Mouse (Mus musculus) heart, adult 11 months (tissue): Measurements from ENCODE around the gene Wdr83os.
A peak's percentile ranks its signal among the peaks of the same experiment; 100 is the strongest.

Experiments used
- DNase-seq: peaks from one replicate; pipeline ENCODE4 v3.0.0; 2022

Gene Wdr83os

DNA sequence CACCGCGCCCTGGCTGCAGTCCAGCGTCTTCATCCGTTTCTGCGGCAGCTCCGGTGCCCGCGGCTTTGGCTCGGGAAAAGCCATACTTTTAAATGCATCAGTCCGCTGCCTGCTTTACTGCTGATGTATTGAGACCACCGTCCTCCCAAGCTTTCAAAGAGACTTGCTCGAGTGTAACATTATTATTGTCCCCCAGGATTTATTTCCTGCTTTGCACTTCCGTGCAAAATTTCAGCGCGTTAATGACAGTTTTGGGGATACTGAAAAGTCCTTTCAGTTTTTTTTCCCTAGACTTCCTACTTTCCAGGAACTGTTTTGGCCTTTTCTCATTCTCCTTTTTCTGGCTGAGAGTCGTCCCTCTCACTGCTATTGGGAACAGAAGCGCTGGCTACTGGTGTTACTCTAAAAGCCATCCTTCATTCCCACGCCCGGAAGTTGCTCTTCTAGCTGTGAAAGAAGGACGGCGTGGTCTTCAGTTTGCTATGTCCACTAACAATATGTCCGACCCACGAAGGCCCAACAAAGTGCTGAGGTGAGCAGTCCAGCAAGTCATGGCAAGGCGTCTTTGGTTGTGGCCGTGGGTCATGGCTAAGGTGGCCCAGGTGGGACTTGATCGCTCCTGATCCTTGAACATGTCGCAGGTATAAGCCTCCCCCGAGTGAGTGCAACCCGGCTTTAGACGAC, at the start of gene Wdr83os:
Wdr83os (plus strand) TSS at position 209 of the 684 bp plus-strand sequence.
- DNase-seq = no peak

- no peak for DNase-seq
These were observed 47.8 kb upstream of the Wdr83os start for GRCm38 (mm10) chr8:85032622-85033311.

GRCm38 (mm10) chr8:85033867-85034266, 46.7 kb upstream of the Wdr83os start:
- no peak for DNase-seq

DNA sequence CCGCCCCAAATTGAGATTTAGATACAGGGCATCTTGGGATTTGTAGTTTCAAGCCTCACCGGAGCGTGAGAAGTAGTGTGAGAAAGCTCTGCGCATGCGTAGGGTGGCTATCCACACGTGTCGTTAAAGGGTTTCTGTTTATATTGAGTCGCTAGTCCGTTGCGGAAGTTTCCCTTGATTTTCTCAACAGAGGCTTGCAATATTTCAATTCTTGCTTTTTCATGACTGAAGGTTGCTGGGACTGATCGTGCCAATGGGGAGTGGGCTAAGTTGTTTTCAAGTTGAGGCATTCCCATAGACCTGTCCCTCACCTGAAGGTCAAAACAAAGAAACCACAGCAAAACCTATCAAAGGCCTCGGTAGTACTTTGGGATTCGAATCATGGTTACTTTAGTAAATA, 45.8 kb upstream of the Wdr83os start:
- peak; percentile 97 for DNase-seq

GRCm38 (mm10) chr8:85035165-85035727, 45.3 kb upstream of the Wdr83os start:
- DNase-seq = no peak

GRCm38 (mm10) chr8:85035728-85036310, 44.7 kb upstream of the Wdr83os start:
- peak; percentile 94 for DNase-seq

DNA sequence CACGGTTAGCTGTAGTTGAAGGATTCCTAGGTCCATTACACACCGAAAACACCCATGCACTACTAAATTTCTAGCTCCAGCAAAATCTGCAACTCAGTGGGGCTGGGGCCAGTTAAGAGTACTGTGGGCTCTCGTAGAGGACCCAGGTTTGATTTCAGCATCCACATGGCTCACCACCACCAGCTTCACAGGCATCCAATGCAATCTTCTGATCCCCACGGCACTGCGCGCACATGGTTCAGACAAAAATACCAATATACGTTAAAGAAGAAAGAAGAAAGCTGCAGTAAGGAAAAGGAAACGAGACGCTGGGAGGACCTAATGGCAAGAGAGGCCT, 44.2 kb upstream of the Wdr83os start:
- no peak for DNase-seq

GRCm38 (mm10) chr8:85036718-85037365, 43.7 kb upstream of the Wdr83os start, which contains the start of gene Tnpo2:
Gene Tnpo2, plus strand, starts transcription at chr8:85036915.
- peak; percentile 99 for DNase-seq

- no peak for DNase-seq
These were observed 43.2 kb upstream of the Wdr83os start for GRCm38 (mm10) chr8:85037366-85037680.

- peak; percentile 96 for DNase-seq
These were observed 42.6 kb upstream of the Wdr83os start for GRCm38 (mm10) chr8:85037681-85038531.

GRCm38 (mm10) chr8:85043619-85044018, 36.9 kb upstream of the Wdr83os start:
- no peak for DNase-seq

GRCm38 (mm10) chr8:85057367-85057766, 23.2 kb upstream of the Wdr83os start:
- no peak for DNase-seq

GRCm38 (mm10) chr8:85059879-85060616, 20.5 kb upstream of the Wdr83os start, which contains the start of gene Fbxw9:
Gene Fbxw9, plus strand, starts transcription at chr8:85060055.
- DNase-seq = peak; percentile 99

DNA sequence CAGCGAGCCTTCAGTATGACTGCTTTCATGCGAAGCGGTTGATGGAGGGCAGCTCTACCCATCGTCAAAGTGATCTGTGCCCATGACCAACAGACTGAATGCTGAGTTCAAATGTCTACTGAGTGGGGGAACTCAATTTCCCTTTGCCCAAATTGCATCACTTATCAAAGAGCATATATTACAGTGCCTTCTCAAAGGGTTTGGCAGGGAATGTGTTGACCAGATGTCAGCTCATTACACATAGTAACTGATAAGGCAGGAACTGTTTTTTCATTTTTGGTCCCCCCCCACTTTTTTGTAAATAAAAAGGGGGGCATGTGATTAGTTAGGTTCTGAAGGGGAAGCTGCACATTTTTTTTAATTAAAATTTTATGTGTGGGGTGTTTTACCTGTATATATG, 17.9 kb upstream of the Wdr83os start:
- no peak for DNase-seq

- no peak for DNase-seq
These were observed 15.3 kb upstream of the Wdr83os start for GRCm38 (mm10) chr8:85065213-85065612.

GRCm38 (mm10) chr8:85067155-85067554, 13.4 kb upstream of the Wdr83os start:
- DNase-seq = no peak

DNA sequence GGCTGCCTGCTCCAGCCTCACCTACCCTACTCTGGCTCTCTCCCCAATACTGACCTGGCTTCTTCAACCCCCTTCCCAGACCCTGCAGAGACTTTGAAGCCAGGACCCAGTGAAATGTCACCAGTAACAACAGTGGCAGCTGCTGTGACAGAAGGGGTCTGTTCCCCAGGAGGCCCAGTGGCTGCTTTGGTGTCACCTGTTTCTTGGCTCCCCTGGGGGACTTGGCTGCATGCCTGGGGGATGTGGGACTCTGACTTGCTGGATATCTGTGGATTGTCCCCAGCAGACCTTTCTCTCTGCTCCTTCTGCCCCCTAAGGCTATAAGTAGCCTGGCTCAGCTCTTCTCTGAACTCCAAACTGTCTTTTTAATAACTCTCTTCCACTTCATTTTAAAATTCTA, 12.6 kb upstream of the Wdr83os start, which contains the start of gene Gm5741:
Gm5741 (minus strand) TSS at position 1 of the 400 bp plus-strand sequence.
- DNase-seq = no peak

DNA sequence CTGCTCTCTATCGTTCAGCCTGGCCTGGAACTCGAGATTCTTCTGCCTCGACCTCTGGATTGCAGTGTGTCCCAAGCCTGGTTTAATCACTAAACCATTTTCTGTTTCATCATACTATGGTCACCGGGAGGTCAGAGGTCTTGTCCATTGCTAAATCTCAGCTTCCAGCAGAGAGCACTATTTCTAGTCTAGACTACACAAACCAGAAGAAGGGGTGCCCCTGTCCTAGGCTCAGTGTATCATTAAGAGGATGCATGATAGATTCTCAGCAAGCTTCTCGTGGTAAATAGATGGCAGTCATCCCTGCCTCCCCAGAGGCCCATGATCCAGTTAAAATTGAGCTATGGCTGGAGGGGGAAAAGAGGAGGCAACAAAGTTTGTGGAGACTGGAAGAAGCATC, 9.5 kb upstream of the Wdr83os start:
- no peak for DNase-seq

DNA sequence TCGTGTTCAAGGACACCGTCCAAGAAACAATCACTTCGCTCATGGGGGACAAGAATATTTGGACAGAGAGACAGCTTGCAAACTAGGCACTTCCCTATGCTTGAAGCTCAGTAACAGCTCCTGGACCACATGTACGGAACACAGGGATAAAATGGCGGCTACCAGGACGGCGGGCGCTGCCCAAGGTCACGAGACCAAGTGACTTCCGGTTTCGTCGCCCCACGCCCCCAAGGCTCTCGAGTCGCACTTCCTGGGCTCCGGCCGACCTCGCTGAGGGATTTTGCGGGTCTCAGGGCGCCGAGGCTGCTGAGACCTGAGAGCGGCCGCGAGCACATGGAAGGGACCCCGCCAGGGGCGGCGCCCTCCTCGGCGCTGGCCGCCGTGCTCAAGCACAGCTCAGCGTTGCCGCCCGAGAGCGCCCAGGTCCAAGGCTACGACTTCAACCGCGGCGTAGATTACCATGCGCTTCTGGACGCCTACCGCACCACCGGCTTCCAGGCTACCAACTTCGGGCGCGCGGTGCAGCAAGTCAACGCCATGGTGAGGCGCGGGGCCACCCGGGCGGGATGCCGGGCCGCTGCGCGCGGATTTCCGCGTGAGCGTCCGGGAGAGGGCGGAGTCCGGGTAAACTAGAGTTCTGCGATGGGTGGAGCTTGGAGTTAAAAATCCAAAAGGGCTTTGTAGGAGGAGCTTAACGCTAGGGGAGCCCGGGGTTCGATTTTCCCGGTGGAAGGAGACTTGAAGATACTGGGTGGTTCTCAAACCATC, 8.8 kb upstream of the Wdr83os start, which contains the start of gene Dhps:
Dhps (plus strand) TSS at position 244 of the 768 bp plus-strand sequence.
- DNase-seq = peak; percentile 99

GRCm38 (mm10) chr8:85072364-85072929, 8.1 kb upstream of the Wdr83os start:
- no peak for DNase-seq
